In genomic region chr2:30463904-30464330, GRCm38 (mm10) we compare ENCODE assay signal across 8 mouse cellular contexts. TPM values are rescaled to one million over a fixed set of nuclear protein-coding genes. Genes with fewer than 3 reads are reported as not detected.
DNase-seq lines count a peak whose midpoint lies in the region; ATAC-seq lines count a peak whose summit lies in the region.

No protein-coding gene starts in this region.

- WGBS in liver, embryonic 13.5 days (ENCODE audit: insufficient replicate concordance), result under 1% methylated on average over 9 of the region's 9 CpGs

- peak overlapping the region; percentile 53 for H3K9ac ChIP-seq in liver, embryonic 13.5 days

- peaks cover 20% of the 10 kb centered on the region for H3K27me3 ChIP-seq in liver, embryonic 13.5 days

- peak; percentile 84 for DNase-seq in A20 (ENCODE audit: low read depth, low spot score)
- peak; percentile 83 for DNase-seq in embryo, embryonic 10 days (ENCODE audit: low spot score)
- DNase-seq in heart, adult 18-20 months, result peak; percentile 73 to 86
- DNase-seq in kidney, adult 11 months, result peak; percentile 85
- DNase-seq in liver, embryonic 13.5 days, result peak; percentile 72
- DNase-seq in naive thymus-derived CD4-positive, alpha-beta T cell, adult 2 months (ENCODE audit: low read depth), result peak; percentile 95
- peak; percentile 73 for DNase-seq in thymus, postnatal 25 days

- peak overlapping the region; percentile 56 for H3K4me3 ChIP-seq in liver, embryonic 13.5 days (replicated peaks)

- peak; percentile 99 for ATAC-seq in activated CD4-positive, CD25-positive, alpha-beta regulatory T cell, adult 4 months
- ATAC-seq in liver, embryonic 13.5 days (ENCODE audit: low read depth), result peak; percentile 97

- peak overlapping the region; percentile 50 for H3K27ac ChIP-seq in liver, embryonic 13.5 days

- peak overlapping the region; percentile 65 for H3K4me2 ChIP-seq in liver, embryonic 13.5 days

- peaks cover 20% of the 10 kb centered on the region for H3K4me1 ChIP-seq in liver, embryonic 13.5 days (replicated peaks)

- H3K36me3 ChIP-seq in liver, embryonic 13.5 days, result peaks cover 2% of the 10 kb centered on the region; the same call in 1 of the 2 replicates

- no peaks in the 10 kb centered on the region for H3K9me3 ChIP-seq in liver, embryonic 13.5 days (replicated peaks)

RNA-seq across cellular contexts. Expression of gene Ier5l, which starts 10.1 kb away (rescaled TPM):
- polyA plus RNA-seq in activated CD4-positive, CD25-positive, alpha-beta regulatory T cell, adult 4 months (2017; shearing (Covaris generic)), result under 1 TPM in 1 of 2 experiments, not detected in 1; 0.16 TPM
- 1 to 10 TPM; 2.6 to 3.2 TPM for total RNA-seq in heart, adult 18-20 months (2021)
- 0.12 and 0.13 TPM in 2 replicates for polyA plus RNA-seq in liver, embryonic 13.5 days (2015; fragmentation: Nextera tagmentation; extraction: Ambion mirVana)

RNA-seq across cellular contexts. Expression of gene Ptpa, which starts 48.1 kb away (rescaled TPM):
- polyA plus RNA-seq in activated CD4-positive, CD25-positive, alpha-beta regulatory T cell, adult 4 months (2017; shearing (Covaris generic)), result 10 to 100 TPM; 46.4 to 73.2 TPM
- total RNA-seq in heart, adult 18-20 months (2021), result 10 to 100 TPM; 81.6 to 96.7 TPM
- polyA plus RNA-seq in liver, embryonic 13.5 days (2015; fragmentation: Nextera tagmentation; extraction: Ambion mirVana), result 142 and 147 TPM in 2 replicates

RNA-seq across cellular contexts. Expression of gene Crat, which starts 48.3 kb away (rescaled TPM):
- polyA plus RNA-seq in activated CD4-positive, CD25-positive, alpha-beta regulatory T cell, adult 4 months (2017; shearing (Covaris generic)), result 1 to 10 TPM; 2.9 to 3.5 TPM
- total RNA-seq in heart, adult 18-20 months (2021), result 100 to 1,000 TPM; 507 to 509 TPM
- 20.5 and 23.9 TPM in 2 replicates for polyA plus RNA-seq in liver, embryonic 13.5 days (2015; fragmentation: Nextera tagmentation; extraction: Ambion mirVana)

Comparison
In these comparisons a context has a peak if more than half of its experiments do, and no peak if none do; other contexts are left out.
1. Peak in every context shown above with its lines: DNase-seq, ATAC-seq, H3K4me3 ChIP-seq and H3K27ac ChIP-seq.